Mouse (Mus musculus): ENCODE data around the gene Tob1. TPM values are rescaled to one million over a fixed set of nuclear protein-coding genes. Genes with fewer than 3 reads are reported as not detected.

Gene Tob1
- total and polyA plus RNA-seq, 2 experiments from 2014 or later = 17.3 to 31.6 TPM

GRCm38 (mm10) chr11:94208811-94209675 lies 2.2 kb upstream of the Tob1 start:
- Histone ChIP-seq H3K27me3 (ENCODE audit: insufficient read depth, low read length) (no peaks in the 10 kb centered on the region), H3K36me3 (ENCODE audit: insufficient read depth) (peaks cover 7% of the 10 kb centered on the region), H3K4me2 (ENCODE audit: low read depth) (no peak overlapping the region; the same call in 1 of the 2 replicates), H3K4me3 (ENCODE audit: low read depth, low read length) (no peak overlapping the region), H3K4me1 (ENCODE audit: insufficient read depth) (no peaks in the 10 kb centered on the region; the same call in 1 of the 2 replicates), H3K27ac (ENCODE audit: low read depth, low read length) (peak overlapping the region; percentile 97), H3K9me3 (ENCODE audit: low read length) (no peaks in the 10 kb centered on the region), H3K9ac (no peak overlapping the region)
- TF ChIP-seq CTCF (IDR thresholded peaks at IDR 0.05; ENCODE audit: low read depth) = no peak
- 38% methylated on average over 8 of the region's 8 CpGs for WGBS
- ATAC-seq (no peak), DNase-seq (peak; percentile 29)

- H3K4me2 ChIP-seq (ENCODE audit: low read depth) = peak overlapping the region; percentile 98
- H3K27ac ChIP-seq (ENCODE audit: low read depth, low read length) = peak overlapping the region; percentile 97
- no peaks in the 10 kb centered on the region for H3K27me3 ChIP-seq (ENCODE audit: insufficient read depth, low read length)
- DNase-seq (no peak), ATAC-seq (no peak)
- peak overlapping the region; percentile 99 for H3K4me3 ChIP-seq (ENCODE audit: low read depth, low read length)
- peaks cover 3% of the 10 kb centered on the region; the same call in 1 of the 2 replicates for H3K4me1 ChIP-seq (ENCODE audit: insufficient read depth)
- peak overlapping the region; percentile 65 for H3K9ac ChIP-seq
- peaks cover 11% of the 10 kb centered on the region for H3K36me3 ChIP-seq (ENCODE audit: insufficient read depth)
- 2% methylated on average over 14 of the region's 14 CpGs for WGBS
- TF ChIP-seq CTCF (IDR thresholded peaks at IDR 0.05; ENCODE audit: low read depth) = no peak
- no peaks in the 10 kb centered on the region for H3K9me3 ChIP-seq (ENCODE audit: low read length)
These were observed 1.5 kb upstream of the Tob1 start for GRCm38 (mm10) chr11:94209695-94210131.

- DNase-seq (peak; percentile 94), ATAC-seq (peak; percentile 70)
- Histone ChIP-seq H3K9me3 (ENCODE audit: low read length) (no peaks in the 10 kb centered on the region), H3K4me2 (ENCODE audit: low read depth) (peak overlapping the region; percentile 98), H3K27me3 (ENCODE audit: insufficient read depth, low read length) (no peaks in the 10 kb centered on the region), H3K36me3 (ENCODE audit: insufficient read depth) (peaks cover 12% of the 10 kb centered on the region), H3K9ac (peak overlapping the region; percentile 69), H3K27ac (ENCODE audit: low read depth, low read length) (peak overlapping the region; percentile 97), H3K4me3 (ENCODE audit: low read depth, low read length) (peak overlapping the region; percentile 99), H3K4me1 (ENCODE audit: insufficient read depth) (peaks cover 3% of the 10 kb centered on the region)
- under 1% methylated on average over 51 of the region's 56 CpGs for WGBS
- 0 out of 2 replicates have a peak, but pooled peaks have one; percentile 22 for TF ChIP-seq CTCF (IDR thresholded peaks at IDR 0.05; ENCODE audit: low read depth)
These were observed 815 bp upstream of the Tob1 start for GRCm38 (mm10) chr11:94210191-94211086.

GRCm38 (mm10) chr11:94211651-94212488 lies 616 bp downstream of the Tob1 start:
- no peaks in the 10 kb centered on the region for H3K9me3 ChIP-seq (ENCODE audit: low read length)
- TF ChIP-seq CTCF (IDR thresholded peaks at IDR 0.05; ENCODE audit: low read depth) = no peak
- peak overlapping the region; percentile 99 for H3K4me3 ChIP-seq (ENCODE audit: low read depth, low read length)
- DNase-seq = peak; percentile 52
- peak overlapping the region; percentile 98 for H3K4me2 ChIP-seq (ENCODE audit: low read depth)
- peaks cover 12% of the 10 kb centered on the region for H3K4me1 ChIP-seq (ENCODE audit: insufficient read depth)
- 3% methylated on average over 37 of the region's 61 CpGs for WGBS
- peak; percentile 12 for ATAC-seq
- peak overlapping the region; percentile 91 for H3K9ac ChIP-seq
- H3K36me3 ChIP-seq (ENCODE audit: insufficient read depth) = peaks cover 16% of the 10 kb centered on the region
- no peaks in the 10 kb centered on the region for H3K27me3 ChIP-seq (ENCODE audit: insufficient read depth, low read length)
- peak overlapping the region; percentile 96 for H3K27ac ChIP-seq (ENCODE audit: low read depth, low read length)

GRCm38 (mm10) chr11:94212489-94212836 lies 1.2 kb downstream of the Tob1 start:
- H3K9ac ChIP-seq = peak overlapping the region; percentile 91
- no peaks in the 10 kb centered on the region for H3K9me3 ChIP-seq (ENCODE audit: low read length)
- no peaks in the 10 kb centered on the region for H3K27me3 ChIP-seq (ENCODE audit: insufficient read depth, low read length)
- under 1% methylated on average over 7 of the region's 7 CpGs for WGBS
- peak overlapping the region; percentile 96 for H3K27ac ChIP-seq (ENCODE audit: low read depth, low read length)
- no peak for ATAC-seq
- peak overlapping the region; percentile 98 for H3K4me2 ChIP-seq (ENCODE audit: low read depth)
- TF ChIP-seq CTCF (IDR thresholded peaks at IDR 0.05; ENCODE audit: low read depth) = no peak
- DNase-seq = no peak
- peaks cover 12% of the 10 kb centered on the region for H3K4me1 ChIP-seq (ENCODE audit: insufficient read depth)
- H3K4me3 ChIP-seq (ENCODE audit: low read depth, low read length) = peak overlapping the region; percentile 99
- peaks cover 16% of the 10 kb centered on the region for H3K36me3 ChIP-seq (ENCODE audit: insufficient read depth)

GRCm38 (mm10) chr11:94212997-94213396 lies 1.7 kb downstream of the Tob1 start:
- Histone ChIP-seq H3K4me1 (ENCODE audit: insufficient read depth) (peaks cover 12% of the 10 kb centered on the region), H3K27me3 (ENCODE audit: insufficient read depth, low read length) (no peaks in the 10 kb centered on the region), H3K4me3 (ENCODE audit: low read depth, low read length) (peak overlapping the region; percentile 99), H3K27ac (ENCODE audit: low read depth, low read length) (no peak overlapping the region), H3K36me3 (ENCODE audit: insufficient read depth) (peaks cover 16% of the 10 kb centered on the region), H3K9me3 (ENCODE audit: low read length) (no peaks in the 10 kb centered on the region), H3K4me2 (ENCODE audit: low read depth) (peak overlapping the region; percentile 98), H3K9ac (peak overlapping the region; percentile 91; the same call in 1 of the 2 replicates)
- 44% methylated on average over 4 of the region's 4 CpGs for WGBS
- ATAC-seq (no peak), DNase-seq (no peak)
- no peak for TF ChIP-seq CTCF (IDR thresholded peaks at IDR 0.05; ENCODE audit: low read depth)

Data from forebrain, postnatal 0 days (tissue).